Mouse (Mus musculus): ENCODE results near the gene B3gat1. TPM values are rescaled to one million over a fixed set of nuclear protein-coding genes. Genes with fewer than 3 reads are reported as not detected.

B3gat1 gene
- polyA plus RNA-seq, 1 experiment from 2014 or later = 54.7 TPM

DNA sequence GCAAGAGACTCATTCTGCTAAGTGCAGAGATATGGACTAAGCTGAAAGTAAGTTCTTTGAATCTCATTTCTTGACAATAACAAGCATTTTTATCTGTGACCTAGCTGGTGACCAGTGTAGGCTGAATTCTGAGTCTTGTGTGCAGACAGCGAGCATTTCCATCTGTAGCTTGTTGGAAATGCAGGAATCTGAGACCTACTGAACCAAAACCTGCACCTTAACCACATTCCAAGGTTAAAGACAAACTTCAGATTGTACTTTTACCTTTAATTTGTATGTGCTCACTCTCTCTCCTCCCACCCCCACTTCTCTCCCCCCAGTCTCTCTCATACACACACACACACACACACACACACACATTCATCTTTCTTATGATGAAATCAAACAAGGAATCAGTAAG is 65.2 kb downstream of the B3gat1 start:
- no peaks in the 10 kb centered on the region for H3K27me3 ChIP-seq (ENCODE audit: control insufficient read depth, insufficient read depth, low read length)
- WGBS = 88% methylated on average over 1 of the region's 1 CpGs
- H3K9me3 ChIP-seq (ENCODE audit: control insufficient read depth, low read length) = no peaks in the 10 kb centered on the region
- DNase-seq (ENCODE audit: low spot score) (no peak), ATAC-seq (ENCODE audit: low FRiP score) (no peak)
- no peaks in the 10 kb centered on the region for H3K36me3 ChIP-seq (replicated peaks; ENCODE audit: control insufficient read depth, insufficient read depth)
- H3K9ac ChIP-seq = no peak overlapping the region
- no peak overlapping the region for H3K4me2 ChIP-seq (replicated peaks)
- H3K4me1 ChIP-seq (replicated peaks; ENCODE audit: control insufficient read depth, insufficient read depth, low read length) = no peaks in the 10 kb centered on the region
- H3K4me3 ChIP-seq (replicated peaks; ENCODE audit: low read length) = no peak overlapping the region
- H3K27ac ChIP-seq = no peak overlapping the region

DNA sequence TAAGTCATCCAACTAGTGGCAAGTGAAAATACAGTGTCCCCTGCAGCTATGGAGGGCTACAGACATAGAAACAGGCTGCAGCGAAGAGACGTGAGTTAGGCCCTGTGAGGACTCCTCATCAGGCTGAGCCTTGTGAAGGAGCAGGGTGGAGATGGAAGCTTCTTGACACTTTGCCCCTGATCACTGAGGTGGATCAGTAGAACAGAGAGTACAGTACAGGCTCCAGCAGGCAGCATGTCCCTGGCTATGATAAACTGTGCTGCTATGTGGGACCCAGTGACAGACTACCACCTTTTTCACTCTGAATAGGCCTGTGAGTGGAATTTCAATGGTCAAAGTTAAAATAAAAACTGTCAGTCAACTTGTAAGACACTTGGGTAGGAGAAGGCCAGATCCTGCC is 66.8 kb downstream of the B3gat1 start:
- DNase-seq (ENCODE audit: low spot score) (no peak), ATAC-seq (ENCODE audit: low FRiP score) (no peak)
- no peaks in the 10 kb centered on the region for H3K27me3 ChIP-seq (ENCODE audit: control insufficient read depth, insufficient read depth, low read length)
- 93% methylated on average over 2 of the region's 2 CpGs for WGBS
- H3K27ac ChIP-seq = no peak overlapping the region
- H3K36me3 ChIP-seq (replicated peaks; ENCODE audit: control insufficient read depth, insufficient read depth) = no peaks in the 10 kb centered on the region
- H3K4me1 ChIP-seq (replicated peaks; ENCODE audit: control insufficient read depth, insufficient read depth, low read length) = no peaks in the 10 kb centered on the region
- H3K4me3 ChIP-seq (replicated peaks; ENCODE audit: low read length) = no peak overlapping the region
- no peak overlapping the region for H3K4me2 ChIP-seq (replicated peaks)
- H3K9me3 ChIP-seq (ENCODE audit: control insufficient read depth, low read length) = no peaks in the 10 kb centered on the region
- H3K9ac ChIP-seq = no peak overlapping the region

DNA sequence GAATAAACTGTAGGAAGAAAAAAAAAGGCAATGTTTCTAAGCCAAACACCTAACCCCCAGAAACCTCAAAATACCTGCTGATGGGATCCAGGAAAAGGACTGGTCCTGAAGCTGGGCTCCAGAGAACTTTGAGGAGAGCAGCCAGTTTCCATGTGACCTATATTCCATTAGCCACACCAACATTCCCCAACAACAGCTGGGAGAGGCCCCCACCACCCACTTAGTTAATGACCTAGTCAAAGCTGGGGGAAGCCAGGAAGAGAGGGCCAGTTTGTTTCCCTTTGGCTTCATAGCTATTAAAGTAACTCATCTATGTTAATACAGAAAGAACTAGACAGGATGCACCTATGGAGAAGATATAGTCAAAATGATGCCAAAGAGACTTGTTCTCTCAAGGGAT is 70.8 kb downstream of the B3gat1 start:
- 0 out of 2 replicates have a peak, but pooled peaks cover 8% of the 10 kb centered on the region for H3K4me1 ChIP-seq (replicated peaks; ENCODE audit: control insufficient read depth, insufficient read depth, low read length)
- DNase-seq (ENCODE audit: low spot score) (no peak), ATAC-seq (ENCODE audit: low FRiP score) (no peak)
- no peaks in the 10 kb centered on the region for H3K36me3 ChIP-seq (replicated peaks; ENCODE audit: control insufficient read depth, insufficient read depth)
- no peaks in the 10 kb centered on the region for H3K9me3 ChIP-seq (ENCODE audit: control insufficient read depth, low read length)
- H3K27ac ChIP-seq = no peak overlapping the region
- H3K9ac ChIP-seq = no peak overlapping the region
- no peak overlapping the region for H3K4me2 ChIP-seq (replicated peaks)
- H3K4me3 ChIP-seq (replicated peaks; ENCODE audit: low read length) = no peak overlapping the region
- no peaks in the 10 kb centered on the region for H3K27me3 ChIP-seq (ENCODE audit: control insufficient read depth, insufficient read depth, low read length)

- H3K4me1 ChIP-seq (replicated peaks; ENCODE audit: control insufficient read depth, insufficient read depth, low read length) = 0 out of 2 replicates have a peak, but pooled peaks cover 8% of the 10 kb centered on the region
- H3K36me3 ChIP-seq (replicated peaks; ENCODE audit: control insufficient read depth, insufficient read depth) = no peaks in the 10 kb centered on the region
- peak within 1 kb of the TSS; percentile 78 for H3K4me2 ChIP-seq (replicated peaks)
- ATAC-seq (ENCODE audit: low FRiP score) (peak; percentile 100), DNase-seq (ENCODE audit: low spot score) (peak; percentile 87)
- H3K4me3 ChIP-seq (replicated peaks; ENCODE audit: low read length) = peak within 1 kb of the TSS; percentile 43
- H3K27me3 ChIP-seq (ENCODE audit: control insufficient read depth, insufficient read depth, low read length) = no peaks in the 10 kb centered on the region
- no peak within 1 kb of the TSS for H3K27ac ChIP-seq
- H3K9ac ChIP-seq = peak within 1 kb of the TSS; percentile 50
- no peaks in the 10 kb centered on the region for H3K9me3 ChIP-seq (ENCODE audit: control insufficient read depth, low read length)
- under 1% methylated on average over 33 of the region's 33 CpGs for WGBS
Measured at GRCm38 (mm10) chr9:26805935-26806666, 72.6 kb downstream of the B3gat1 start, which contains the start of gene Glb1l2. Gene Glb1l2 (minus strand): TSS chr9:26806468.

GRCm38 (mm10) chr9:26808735-26809134 is 75.2 kb downstream of the B3gat1 start:
- H3K4me2 ChIP-seq (replicated peaks) = no peak overlapping the region
- no peak overlapping the region for H3K27ac ChIP-seq
- no peaks in the 10 kb centered on the region for H3K36me3 ChIP-seq (replicated peaks; ENCODE audit: control insufficient read depth, insufficient read depth)
- H3K4me1 ChIP-seq (replicated peaks; ENCODE audit: control insufficient read depth, insufficient read depth, low read length) = 0 out of 2 replicates have a peak, but pooled peaks cover 8% of the 10 kb centered on the region
- H3K9ac ChIP-seq = no peak overlapping the region
- no peaks in the 10 kb centered on the region for H3K27me3 ChIP-seq (ENCODE audit: control insufficient read depth, insufficient read depth, low read length)
- ATAC-seq (ENCODE audit: low FRiP score) (no peak), DNase-seq (ENCODE audit: low spot score) (no peak)
- no peaks in the 10 kb centered on the region for H3K9me3 ChIP-seq (ENCODE audit: control insufficient read depth, low read length)
- WGBS = 83% methylated on average over 2 of the region's 2 CpGs
- no peak overlapping the region for H3K4me3 ChIP-seq (replicated peaks; ENCODE audit: low read length)

Other genes with a start within 250 kb of the B3gat1 start
- gene Glb1l2, start 72.7 kb downstream of the B3gat1 start, polyA plus RNA-seq (2014; fragmentation: Nextera tagmentation; extraction: Ambion mirVana) = 2.9 and 3.3 TPM in 2 replicates
- gene Glb1l3, start 127.2 kb downstream of the B3gat1 start, polyA plus RNA-seq (2014; fragmentation: Nextera tagmentation; extraction: Ambion mirVana) = 0.21 TPM in 1 of 2 replicates, not detected in the other
- 0.63 and 1.0 TPM in 2 replicates for gene Gm1110, start 189.4 kb downstream of the B3gat1 start, polyA plus RNA-seq (2014; fragmentation: Nextera tagmentation; extraction: Ambion mirVana)